Mouse (Mus musculus) frontal cortex, adult 2 months (tissue): ENCODE data around the gene Gm19345. TPM values are rescaled to one million over a fixed set of nuclear protein-coding genes. Genes with fewer than 3 reads are reported as not detected.

ENCODE experiments used
- DNase-seq, 2 experiments: peaks; one replicate each; pipeline ENCODE4 v3.0.0; 2022; ENCODE audit warnings: low spot score in 1 of 2; ENCODE audit errors: extremely low spot score in 1 of 2
- polyA plus RNA-seq: library from polyadenylated mRNA; depleted of rRNA; stranded (reverse); fragments of >200 nt; gene quantifications from 2 replicates; pipeline ENCODE4 v1.2.3, GENCODE M21; 2012; rRNA removed

Gm19345 gene
- polyA plus RNA-seq = 3.9 and 5.2 TPM in 2 replicates

DNA sequence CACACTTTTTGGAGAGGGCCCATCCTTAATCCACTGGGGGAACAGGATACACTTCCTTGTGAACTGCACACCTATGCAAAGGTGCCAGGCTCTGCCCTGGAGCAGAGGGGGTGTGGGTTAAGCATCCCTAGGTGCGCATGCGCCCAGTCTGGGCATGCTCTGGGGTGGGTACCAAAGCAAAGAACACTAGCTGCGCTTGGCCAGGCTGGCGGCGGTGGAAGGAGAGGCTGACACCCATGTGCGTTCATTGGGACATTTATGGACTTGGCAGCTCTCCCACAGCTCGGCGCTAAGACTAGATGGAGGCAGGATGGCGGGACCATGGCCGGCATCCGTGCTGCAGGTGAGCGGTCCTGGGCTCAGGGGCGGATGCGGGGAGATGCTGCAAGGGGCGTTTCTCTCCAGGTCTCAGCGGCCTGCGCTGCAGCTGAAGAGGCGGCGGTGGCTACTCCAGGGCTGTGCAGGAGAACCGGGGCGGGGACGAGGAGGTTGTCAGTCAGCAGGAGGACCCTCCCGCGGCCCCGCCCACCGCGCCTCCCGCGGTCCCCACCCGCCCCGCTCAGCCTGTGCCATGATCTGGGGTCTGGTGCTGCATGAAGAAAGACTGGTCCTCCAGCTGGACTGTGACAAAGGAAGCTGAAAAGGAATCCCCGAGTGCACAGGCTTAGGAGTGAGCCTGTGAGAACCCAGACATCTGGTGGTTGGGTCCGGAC is at the start of gene Gm19345:
TSS of gene Gm19345 (plus strand) at position 146 of the 713 bp plus-strand sequence.
- peak in 1 of 2 experiments; percentile 36 for DNase-seq

DNA sequence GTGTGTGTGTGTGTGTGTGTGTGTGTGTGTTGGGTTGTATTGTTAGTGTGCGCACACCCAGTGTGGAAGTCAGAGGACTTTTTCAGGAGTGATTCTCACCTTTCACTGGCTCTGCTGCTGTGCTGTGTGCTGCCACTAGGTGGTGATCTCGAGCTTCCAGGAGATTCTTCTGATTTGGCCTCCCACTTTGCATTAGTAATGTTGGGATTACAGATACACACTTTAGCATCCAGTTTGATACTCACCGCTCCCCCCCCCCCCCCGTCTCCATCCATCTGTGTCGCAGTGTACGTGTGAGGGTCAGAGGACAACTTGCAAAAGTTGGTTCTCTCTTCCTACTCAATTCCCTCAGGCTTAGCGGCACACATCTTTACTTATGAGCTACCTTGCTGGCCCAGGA is 48.8 kb upstream of the Gm19345 start:
- DNase-seq = peak in 1 of 2 experiments; percentile 85

DNA sequence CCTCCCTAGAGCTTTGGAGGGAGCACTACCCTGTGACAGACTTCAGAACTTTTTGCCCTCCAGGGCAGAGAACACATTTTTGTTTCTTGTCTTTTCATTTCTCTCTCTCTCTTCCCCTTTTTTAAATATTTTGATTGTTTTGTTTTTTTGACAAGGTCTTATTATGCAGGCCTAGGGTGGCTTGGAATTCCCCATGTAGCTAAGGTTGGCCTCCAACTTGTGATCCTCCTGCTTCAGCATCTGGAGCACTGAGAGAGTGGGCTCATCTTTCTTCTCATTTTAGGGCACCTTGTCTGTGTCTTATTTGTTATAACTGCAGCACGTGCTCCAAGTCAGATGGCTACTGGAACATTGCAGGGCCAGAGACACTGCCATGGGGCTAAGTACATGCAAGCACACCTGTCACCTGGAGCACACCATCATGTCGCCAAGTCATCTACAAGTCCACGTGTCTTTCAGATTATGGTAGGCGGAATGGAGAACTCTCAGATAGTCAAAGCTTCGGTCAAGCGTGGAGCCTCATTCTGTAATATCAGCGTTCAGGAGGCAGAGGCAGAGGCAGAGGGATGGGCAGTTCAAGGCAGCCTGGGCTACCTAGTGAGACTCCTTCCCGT is 45.3 kb upstream of the Gm19345 start:
- DNase-seq = no peak

DNA sequence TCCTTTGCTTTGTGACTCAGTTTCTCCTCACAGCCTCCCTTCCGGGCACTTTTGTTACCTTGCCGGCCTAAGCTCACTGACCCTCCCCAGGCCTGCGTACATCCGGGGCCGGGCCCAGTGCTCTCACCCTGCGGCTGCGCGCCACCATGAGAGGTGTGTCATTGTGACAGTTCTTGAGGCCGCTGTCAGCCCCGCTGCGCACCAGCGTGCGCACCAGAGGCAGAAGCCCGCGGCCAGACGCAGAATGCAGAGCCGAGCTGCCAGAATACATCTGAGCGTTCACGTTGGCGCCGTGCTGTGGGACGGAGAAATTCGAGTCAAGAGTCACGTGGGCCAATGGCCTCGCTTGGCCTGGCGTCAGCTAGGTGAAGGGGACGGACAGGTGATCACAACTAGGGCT is 42.4 kb upstream of the Gm19345 start:
- peak in 1 of 2 experiments; percentile 25 for DNase-seq

DNA sequence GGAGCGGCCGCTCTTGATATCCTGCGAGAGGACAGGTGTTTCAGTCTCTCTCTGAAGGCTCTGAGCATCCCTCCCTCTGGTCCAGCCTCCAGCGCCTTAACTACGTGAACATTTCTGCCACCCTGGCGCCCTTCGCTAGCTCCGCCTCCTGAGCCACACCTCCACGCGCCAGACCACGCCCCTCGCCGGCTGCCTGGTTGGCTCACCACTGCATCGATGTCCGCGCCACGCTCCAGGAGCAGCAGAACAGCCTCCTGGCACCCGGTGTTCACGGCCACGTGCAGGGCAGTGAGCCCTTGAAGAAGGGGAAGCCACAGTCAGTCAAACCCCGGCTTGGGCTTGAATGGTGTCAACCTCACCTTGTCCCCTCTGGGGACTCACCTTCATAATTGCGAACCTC is 40.7 kb upstream of the Gm19345 start:
- peak in 1 of 2 experiments; percentile 24 for DNase-seq

DNA sequence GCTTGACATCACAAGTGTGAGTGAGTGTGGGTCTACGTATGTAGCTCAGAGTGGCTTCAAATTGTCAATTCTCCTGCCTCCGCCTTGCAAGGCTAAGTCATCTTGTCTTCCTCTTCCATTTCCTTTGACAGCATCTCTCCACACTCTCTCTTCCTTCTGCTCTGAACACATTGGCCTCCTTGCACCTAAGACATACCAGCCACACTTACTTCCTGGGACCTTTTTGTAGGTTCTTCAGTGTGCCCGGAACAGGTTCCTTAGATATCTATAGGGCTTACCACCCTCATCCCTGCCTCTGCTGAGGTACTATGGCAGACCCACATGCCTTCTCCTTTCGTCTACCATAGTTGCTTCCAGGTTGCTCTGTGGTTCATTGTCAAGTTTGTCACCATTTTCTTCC is 38.6 kb upstream of the Gm19345 start:
- no peak for DNase-seq

DNA sequence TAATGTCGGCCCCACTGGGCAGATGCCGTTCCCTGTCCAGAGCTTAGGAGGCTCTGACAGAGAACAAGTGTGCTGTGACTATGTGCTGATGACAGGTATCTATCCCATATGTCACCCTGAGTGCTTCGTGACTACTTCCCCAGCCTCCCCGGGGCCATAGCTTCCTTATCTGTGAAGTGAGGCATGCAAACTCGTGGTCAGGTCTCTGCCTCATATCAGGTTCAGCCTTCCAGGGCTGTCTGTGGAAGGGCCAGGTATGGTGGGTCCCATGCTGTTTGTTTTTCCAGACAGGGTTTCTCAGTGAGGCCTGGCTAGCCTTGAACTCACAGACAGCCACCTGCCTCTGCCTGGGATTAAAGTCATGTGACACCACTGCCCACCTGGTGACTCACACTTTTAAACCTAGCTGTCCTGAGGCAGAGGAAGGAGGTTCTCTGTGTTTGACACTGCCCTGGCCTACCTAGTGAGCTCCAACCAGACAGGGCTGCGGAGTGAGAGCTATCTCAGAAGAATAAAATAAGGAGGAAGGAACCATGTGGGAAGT is 38.2 kb upstream of the Gm19345 start:
- no peak for DNase-seq

DNA sequence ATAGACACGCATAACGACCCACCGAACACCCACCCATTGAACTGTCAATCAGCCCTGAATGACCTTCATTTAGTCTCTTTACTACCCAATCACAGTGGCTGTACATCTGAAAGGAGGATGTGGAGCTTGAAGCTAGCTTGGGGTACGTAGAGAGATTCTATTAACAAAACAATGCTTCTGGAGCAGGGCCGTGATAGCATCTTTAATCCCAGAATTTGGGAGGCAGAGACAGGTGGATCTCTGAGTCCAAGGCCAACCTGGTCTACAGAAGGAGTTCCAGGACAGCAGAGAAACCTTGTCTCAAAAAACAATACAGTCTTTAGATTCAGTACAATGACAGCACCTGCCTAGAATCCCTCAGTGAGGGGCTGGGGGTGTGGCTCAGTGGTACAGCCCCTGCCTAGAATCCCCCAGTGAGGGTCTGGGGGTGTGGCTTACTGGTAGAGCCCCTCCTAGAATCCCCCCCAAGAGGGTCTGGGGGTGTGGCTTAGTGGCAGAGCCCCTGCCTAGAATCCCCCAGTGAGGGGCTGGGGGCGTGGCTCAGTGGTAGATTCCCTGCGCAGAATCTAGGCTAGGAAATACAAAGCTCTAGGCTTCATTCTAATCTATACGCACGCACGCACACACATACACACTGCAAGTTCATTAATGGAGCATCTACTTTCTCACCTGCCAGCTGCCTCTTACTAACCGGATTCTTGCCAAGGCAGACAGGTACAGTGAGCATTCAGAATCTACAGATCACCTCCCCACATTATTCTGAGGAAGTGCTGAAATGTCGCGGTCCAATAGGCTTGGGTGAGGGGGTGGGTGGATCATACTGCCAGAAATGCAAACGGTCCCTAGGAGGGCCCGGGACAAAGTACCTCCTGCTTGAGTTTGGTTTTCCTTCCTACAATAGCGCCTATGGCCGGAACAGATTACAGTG is 36.2 kb upstream of the Gm19345 start:
- DNase-seq = no peak

DNA sequence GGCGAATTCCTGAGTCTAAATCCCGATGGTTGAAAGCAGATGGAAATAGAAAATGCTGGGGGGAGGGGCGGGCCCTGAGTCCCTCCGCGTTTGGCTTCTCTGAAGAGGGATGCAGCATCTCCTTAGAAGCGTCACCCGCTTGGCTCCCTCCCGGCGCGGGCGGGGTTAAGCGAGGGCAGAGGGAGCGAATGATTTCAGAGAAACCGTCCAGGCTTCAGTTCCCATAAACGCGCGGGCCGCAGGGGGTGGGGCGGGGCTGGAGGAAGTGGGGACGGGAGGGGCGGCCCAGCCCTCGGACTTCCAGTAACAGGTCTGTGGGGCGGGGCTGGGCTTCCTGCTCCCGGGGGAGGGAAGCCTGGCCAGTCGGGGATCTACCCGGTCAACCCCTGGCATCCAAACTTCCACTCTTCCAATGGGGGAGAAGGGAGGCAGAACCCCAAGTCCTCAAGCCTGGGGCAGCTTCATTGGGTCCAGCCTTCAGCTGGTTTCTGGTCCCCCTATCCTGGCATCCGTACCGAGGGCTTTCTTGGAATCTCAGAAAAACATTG is 35.5 kb upstream of the Gm19345 start:
- DNase-seq = peak in 1 of 2 experiments; percentile 47

DNA sequence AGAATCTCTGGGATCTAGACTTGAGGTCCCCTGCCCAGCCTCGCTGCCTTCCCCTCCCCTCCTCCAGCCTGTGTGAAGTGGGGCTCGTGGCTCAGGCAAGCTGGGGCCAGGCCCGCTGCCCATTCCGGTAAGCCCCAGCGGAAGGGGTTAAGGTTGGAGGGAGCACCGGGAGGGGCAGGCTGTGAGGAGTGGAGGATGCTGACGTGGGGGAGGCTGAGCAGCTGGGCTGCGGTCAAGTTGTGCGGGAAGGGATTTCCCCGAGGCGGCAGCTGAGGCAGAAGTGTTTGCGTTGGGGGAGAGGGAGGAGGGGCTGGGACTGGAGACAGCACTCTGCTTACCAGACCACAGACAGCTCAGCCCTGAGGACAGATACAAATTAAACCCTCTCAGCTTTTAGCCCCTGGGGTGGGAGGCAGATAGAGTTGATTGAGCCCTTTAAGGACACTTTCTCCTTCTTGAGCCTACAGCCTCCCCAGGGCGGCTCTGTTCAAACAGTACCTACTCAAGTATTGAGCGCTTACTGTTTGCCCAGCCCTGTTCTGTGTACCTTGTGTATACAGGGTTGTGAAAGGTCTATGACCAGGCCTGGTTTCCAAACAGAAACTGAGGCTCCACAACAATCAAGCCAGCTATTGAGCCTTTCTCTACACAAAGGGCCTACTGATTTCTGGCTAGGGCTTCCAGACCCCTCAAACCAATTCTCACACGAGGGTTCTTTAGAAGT is 34.3 kb upstream of the Gm19345 start:
- DNase-seq = peak in 1 of 2 experiments; percentile 35

DNA sequence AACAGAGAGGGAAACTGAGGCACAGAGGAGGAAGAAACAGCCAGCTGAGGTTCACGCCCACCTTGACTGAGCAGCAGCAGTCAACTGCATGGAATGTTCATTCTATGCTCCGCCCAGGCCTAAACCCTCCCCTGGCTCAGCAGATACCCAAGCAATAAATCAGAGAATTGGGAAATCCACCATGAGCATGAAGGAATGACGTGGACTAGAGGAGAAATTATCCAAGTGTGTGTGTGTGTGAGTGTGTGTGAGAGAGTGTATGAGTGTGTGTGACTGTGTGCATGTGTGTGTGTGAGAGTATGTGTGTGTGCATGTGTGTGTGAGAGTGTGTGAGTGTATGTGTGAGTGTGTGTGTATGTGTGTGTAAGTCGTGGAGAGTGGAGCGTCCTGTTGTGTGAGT is 33.4 kb upstream of the Gm19345 start:
- DNase-seq = no peak

DNA sequence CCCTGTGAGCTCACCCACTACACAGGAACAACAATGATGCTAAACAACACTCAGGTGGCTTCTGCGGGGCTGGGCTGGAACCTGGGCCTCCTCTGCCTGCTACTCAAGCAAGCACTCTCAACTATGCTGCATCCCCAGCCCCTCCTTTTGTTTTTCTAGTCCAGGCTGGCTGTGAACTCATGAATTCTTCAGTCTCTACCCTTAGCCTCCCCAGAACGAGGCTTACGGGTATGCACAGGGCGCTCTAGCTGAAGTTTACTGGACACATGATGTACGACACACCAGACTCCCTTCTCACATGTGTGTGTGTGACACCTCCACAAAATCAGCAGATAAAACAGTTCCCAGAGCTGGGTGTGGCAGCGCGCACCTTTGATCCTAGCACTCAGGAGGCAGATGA is 32.9 kb upstream of the Gm19345 start:
- DNase-seq = no peak

DNA sequence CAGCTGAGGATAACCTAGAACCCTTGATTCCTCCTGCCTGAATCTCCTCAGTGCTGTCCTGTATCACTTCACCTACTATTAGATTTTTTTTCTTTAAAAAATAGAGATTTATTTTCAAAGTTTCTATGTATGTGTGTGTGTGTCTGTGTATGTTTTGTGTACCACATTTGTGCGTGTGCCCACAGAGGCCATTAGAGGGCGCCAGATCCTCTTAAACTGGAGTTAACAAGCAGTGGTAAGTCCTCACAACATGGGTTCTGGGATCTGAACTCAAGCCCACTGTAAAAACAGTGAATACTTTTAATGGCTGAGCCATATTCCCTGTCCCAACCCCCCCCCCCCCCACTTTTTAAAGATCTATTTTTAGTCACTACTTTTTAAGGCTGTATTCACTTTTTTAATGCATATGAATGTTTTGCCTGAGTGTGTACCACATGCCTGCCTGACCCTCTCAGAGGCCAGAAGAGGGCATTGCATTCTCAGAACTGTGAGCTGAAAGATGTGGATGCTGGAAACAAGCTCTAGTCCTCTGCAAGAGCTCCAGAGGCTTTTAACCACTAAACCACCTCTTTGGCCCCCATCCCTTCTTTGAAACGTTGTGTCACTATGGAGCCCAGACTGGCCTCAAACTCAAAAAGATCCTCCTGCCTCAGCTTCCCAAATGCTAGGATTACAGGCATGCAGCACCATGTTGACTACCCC is 31.3 kb upstream of the Gm19345 start:
- DNase-seq = no peak

DNA sequence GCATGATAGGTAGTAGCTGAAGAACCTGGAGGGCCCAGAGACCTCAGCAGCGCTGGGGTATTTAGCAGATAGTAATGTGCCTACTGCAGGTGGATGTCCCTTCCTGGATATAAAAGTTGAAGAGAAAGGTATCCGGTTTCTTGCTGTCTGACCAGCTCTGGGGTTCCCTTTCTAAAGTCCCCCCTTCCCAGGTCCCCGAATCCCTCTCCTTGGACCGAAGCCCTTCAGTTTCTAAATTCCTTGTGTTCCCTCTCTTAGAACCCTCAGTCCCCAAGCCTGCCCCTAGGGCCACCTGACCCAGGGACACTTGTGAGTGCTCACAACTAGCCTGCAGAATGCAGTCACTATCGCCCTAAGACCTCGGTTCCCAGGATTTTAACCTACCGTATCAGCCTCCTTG is 30.2 kb upstream of the Gm19345 start:
- no peak for DNase-seq

DNA sequence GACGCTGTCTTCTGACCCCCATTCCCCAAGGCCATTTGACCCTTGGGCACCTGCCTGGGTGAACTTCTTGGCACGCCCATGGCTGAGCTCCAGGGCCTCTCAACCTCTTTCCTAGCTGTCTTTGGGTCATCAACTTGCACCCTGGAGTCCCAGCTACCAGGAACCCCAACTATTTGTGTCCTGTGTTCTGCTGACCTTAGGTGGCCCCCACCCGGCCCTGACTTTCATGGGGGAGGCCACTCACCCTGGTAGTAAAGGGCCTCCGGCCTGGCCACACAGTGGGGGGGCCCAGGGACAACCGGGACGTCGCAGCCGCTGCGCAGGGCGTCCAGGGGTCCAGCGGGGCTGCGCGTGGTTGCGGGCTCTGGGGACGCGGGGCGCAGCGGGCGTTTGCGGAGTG is 29.6 kb upstream of the Gm19345 start:
- no peak for DNase-seq

DNA sequence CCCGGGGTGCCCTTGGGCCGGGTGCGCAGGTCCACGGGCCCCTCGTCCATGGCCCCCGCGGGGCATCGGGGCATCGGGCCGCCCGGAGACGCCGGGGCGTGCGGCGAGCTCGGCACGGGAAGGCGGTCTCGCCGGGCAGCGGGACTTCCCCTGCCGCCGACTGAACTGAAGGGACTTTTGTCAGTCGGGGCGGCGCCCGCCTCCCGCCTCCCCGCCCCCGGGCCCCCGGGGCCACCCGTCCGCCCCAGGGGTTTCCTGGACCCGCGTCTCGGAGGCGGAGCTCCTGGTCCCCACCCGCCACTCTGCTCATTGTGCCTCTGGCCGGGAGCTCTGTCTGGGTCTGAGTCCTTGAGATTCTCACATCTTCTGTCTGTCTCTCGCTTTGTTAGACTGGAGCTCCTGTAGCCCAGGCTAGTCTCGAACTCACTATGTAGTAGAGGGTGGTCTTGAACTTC is 29.2 kb upstream of the Gm19345 start, which contains the start of gene Bcl3:
TSS of gene Bcl3 (minus strand) at position 167 of the 455 bp plus-strand sequence.
- no peak for DNase-seq

DNA sequence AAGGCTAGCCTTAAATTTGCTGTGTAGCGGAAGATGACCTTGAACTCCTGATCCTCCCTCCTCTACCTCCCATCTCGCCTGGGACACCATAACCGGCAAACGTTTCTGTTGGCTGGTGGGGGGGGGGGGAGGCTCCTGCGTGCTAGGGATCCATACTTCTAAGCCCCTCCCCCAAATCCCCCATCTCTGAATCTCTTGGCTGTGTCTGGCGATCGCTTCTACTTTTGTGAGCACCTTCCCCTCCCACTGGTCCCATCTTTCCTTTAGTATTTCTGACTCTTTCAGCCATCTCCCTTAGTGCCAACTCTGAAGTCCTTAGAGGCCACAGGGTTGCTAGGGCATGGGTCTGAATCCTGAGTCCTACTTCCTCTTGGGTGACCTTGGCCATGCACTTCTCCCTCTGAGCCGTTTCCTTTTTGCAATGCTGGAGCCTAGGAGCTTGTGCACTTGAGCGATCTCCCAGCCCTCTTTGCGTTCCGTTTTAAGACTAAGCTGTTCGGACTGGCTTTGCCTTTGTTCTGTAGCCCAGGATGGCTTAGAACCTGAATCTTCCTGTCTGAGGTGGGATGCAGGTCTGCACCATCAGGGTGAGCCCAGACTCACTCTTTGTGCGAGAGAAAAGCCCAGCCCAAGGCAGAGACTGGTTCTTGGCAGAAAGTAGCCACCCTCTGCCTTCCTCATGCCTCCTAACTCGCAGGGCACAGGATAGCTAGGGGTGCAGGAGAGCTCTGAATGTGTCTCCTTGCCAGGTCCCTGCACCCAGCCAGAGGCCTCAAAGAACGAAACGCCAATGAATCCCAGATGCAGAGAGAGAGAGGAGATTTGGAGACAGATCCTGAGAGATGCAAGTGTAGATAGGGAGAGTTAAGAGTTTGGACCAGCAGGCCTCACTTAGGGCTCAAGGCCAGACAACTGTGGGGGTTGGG is 28.3 kb upstream of the Gm19345 start:
- no peak for DNase-seq
